18 mouse cellular contexts compared by ENCODE assay signal in the genomic region with DNA sequence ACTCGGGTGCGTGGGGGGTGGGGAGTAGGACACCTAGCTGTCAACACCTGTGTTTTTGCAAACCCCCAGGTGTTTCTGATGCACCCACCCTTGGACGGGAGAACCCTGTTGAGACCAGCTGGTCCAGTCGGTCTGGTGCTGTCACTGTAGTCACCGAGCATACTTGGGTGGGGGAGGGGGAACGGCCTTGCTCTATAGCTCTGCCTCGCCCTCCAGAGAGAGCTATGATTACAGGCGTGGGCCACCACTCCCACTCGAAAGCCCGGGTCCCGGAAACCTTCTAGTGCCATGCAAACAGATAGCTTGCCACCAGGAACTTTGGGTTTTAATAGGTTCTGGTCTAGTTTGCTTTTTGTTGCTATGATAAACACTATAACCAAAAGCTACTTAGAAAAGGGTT. TPM values are rescaled to one million over a fixed set of nuclear protein-coding genes. Genes with fewer than 3 reads are reported as not detected.
DNase-seq lines count a peak whose midpoint lies in the region; ATAC-seq and TF ChIP-seq lines count a peak whose summit lies in the region.
"Had no signal": no experiment of that assay in that cellular context is flagged by ENCODE, and none has a peak within 500 bp of the region (broad histone marks: within the 10 kb centered on the region; RNA-seq: fewer than 3 reads in every experiment).

No protein-coding gene starts in this region.

- no peak for DNase-seq in embryonic facial prominence, embryonic 11.5 days (ENCODE audit: low spot score)
- DNase-seq in embryonic facial prominence, embryonic 10.5 days (ENCODE audit: low spot score): no peak
- peak; percentile 28 for DNase-seq in R1 (ENCODE audit: low read depth, low spot score)
- DNase-seq in lung, adult 2 months: peak; percentile 22
- no peak for DNase-seq in cerebellum, postnatal 25 days
- DNase-seq in thymus, adult 18-20 months: no peak
- DNase-seq: cerebellum, adult 9-11 months; gastrocnemius, postnatal 25 days; kidney, adult 9 months; layer of hippocampus, postnatal 36 days; spleen, adult 18-20 months had no signal

- H3K27me3 ChIP-seq in embryonic facial prominence, embryonic 11.5 days (ENCODE audit: control insufficient read depth, insufficient read depth, low read length): no peaks in the 10 kb centered on the region
- H3K27me3 ChIP-seq in embryonic facial prominence, embryonic 10.5 days (replicated peaks; ENCODE audit: low read depth, poor library complexity, severe bottlenecking): peaks cover 18% of the 10 kb centered on the region
- H3K27me3 ChIP-seq in stomach, embryonic 14.5 days (ENCODE audit: control insufficient read depth, insufficient read depth, low read length): no peaks in the 10 kb centered on the region
- 0 out of 2 replicates have a peak, but pooled peaks cover 10% of the 10 kb centered on the region for H3K27me3 ChIP-seq in midbrain, embryonic 15.5 days (replicated peaks)
- H3K27me3 ChIP-seq: CH12.LX, Patski had no signal

- no peaks in the 10 kb centered on the region for H3K4me1 ChIP-seq in embryonic facial prominence, embryonic 11.5 days (ENCODE audit: control insufficient read depth, insufficient read depth, low read length)
- peaks cover 12% of the 10 kb centered on the region for H3K4me1 ChIP-seq in embryonic facial prominence, embryonic 10.5 days
- H3K4me1 ChIP-seq in lung, adult 2 months (ENCODE audit: control insufficient read depth, insufficient read depth, low read length): peaks cover 3% of the 10 kb centered on the region
- H3K4me1 ChIP-seq in stomach, embryonic 14.5 days (ENCODE audit: control insufficient read depth, insufficient read depth, low read length): peaks cover 5% of the 10 kb centered on the region; the same call in 1 of the 2 replicates
- H3K4me1 ChIP-seq in midbrain, embryonic 15.5 days: peaks cover 7% of the 10 kb centered on the region

- no peak overlapping the region for H3K27ac ChIP-seq in embryonic facial prominence, embryonic 11.5 days (replicated peaks; ENCODE audit: low read depth, low read length)
- no peak overlapping the region for H3K27ac ChIP-seq in embryonic facial prominence, embryonic 10.5 days (replicated peaks)
- H3K27ac ChIP-seq in stomach, embryonic 14.5 days (ENCODE audit: low read length): no peak overlapping the region
- no peak overlapping the region for H3K27ac ChIP-seq in midbrain, embryonic 15.5 days

- TF ChIP-seq CTCF in lung, adult 2 months (IDR thresholded peaks at IDR 0.05; ENCODE audit: insufficient read depth, low read length): no peak

- 82% methylated on average over 11 of the region's 11 CpGs for WGBS in embryonic facial prominence, embryonic 11.5 days
- WGBS in embryonic facial prominence, embryonic 10.5 days: 79% methylated on average over 11 of the region's 11 CpGs
- WGBS in lung, adult 2 months: 70% methylated on average over 11 of the region's 11 CpGs
- WGBS in stomach, embryonic 14.5 days: 78% methylated on average over 11 of the region's 11 CpGs
- 92% methylated on average over 11 of the region's 11 CpGs for WGBS in midbrain, embryonic 15.5 days

- H3K9ac ChIP-seq in embryonic facial prominence, embryonic 11.5 days (replicated peaks; ENCODE audit: low read length): no peak overlapping the region
- H3K9ac ChIP-seq in stomach, embryonic 14.5 days (replicated peaks; ENCODE audit: low read depth, low read length): no peak overlapping the region
- H3K9ac ChIP-seq in midbrain, embryonic 15.5 days: no peak overlapping the region
- H3K9ac ChIP-seq: liver, embryonic 15.5 days had no signal

- H3K4me3 ChIP-seq in embryonic facial prominence, embryonic 11.5 days (ENCODE audit: low read depth, low read length): no peak overlapping the region
- H3K4me3 ChIP-seq in embryonic facial prominence, embryonic 10.5 days: no peak overlapping the region
- no peak overlapping the region for H3K4me3 ChIP-seq in lung, adult 2 months (replicated peaks; ENCODE audit: extremely low read depth, low read depth, low read length)
- H3K4me3 ChIP-seq in stomach, embryonic 14.5 days (ENCODE audit: low read depth, low read length): no peak overlapping the region
- no peak overlapping the region for H3K4me3 ChIP-seq in midbrain, embryonic 15.5 days
- H3K4me3 ChIP-seq: liver, embryonic 15.5 days had no signal

- TF ChIP-seq POLR2A in lung, adult 2 months (IDR thresholded peaks at IDR 0.05; ENCODE audit: borderline replicate concordance, extremely low read depth, low read depth, low read length): no peak

- ATAC-seq in embryonic facial prominence, embryonic 11.5 days (replicated peaks; ENCODE audit: insufficient number of reproducible peaks, low FRiP score, low TSS enrichment, low read depth): 0 out of 2 replicates have a peak, but pooled peaks have one; percentile 8
- 0 out of 2 replicates have a peak, but pooled peaks have one; percentile 35 for ATAC-seq in stomach, embryonic 14.5 days (ENCODE audit: insufficient number of reproducible peaks, insufficient read depth, low FRiP score, low read depth)
- ATAC-seq in midbrain, embryonic 15.5 days (replicated peaks): no peak
- ATAC-seq: hindbrain, embryonic 16.5 days; Patski had no signal

- no peak overlapping the region for H3K4me2 ChIP-seq in embryonic facial prominence, embryonic 11.5 days (ENCODE audit: low read depth, low read length)
- no peak overlapping the region for H3K4me2 ChIP-seq in stomach, embryonic 14.5 days (replicated peaks; ENCODE audit: low read depth, low read length)
- no peak overlapping the region for H3K4me2 ChIP-seq in midbrain, embryonic 15.5 days
- H3K4me2 ChIP-seq: heart, embryonic 11.5 days had no signal

- H3K9me3 ChIP-seq in embryonic facial prominence, embryonic 11.5 days (replicated peaks; ENCODE audit: control insufficient read depth, low read length): no peaks in the 10 kb centered on the region
- no peaks in the 10 kb centered on the region for H3K9me3 ChIP-seq in embryonic facial prominence, embryonic 10.5 days
- H3K9me3 ChIP-seq in stomach, embryonic 14.5 days (ENCODE audit: control insufficient read depth, low read depth, low read length): no peaks in the 10 kb centered on the region
- H3K9me3 ChIP-seq in midbrain, embryonic 15.5 days: no peaks in the 10 kb centered on the region
- H3K9me3 ChIP-seq: liver, embryonic 15.5 days had no signal

- H3K36me3 ChIP-seq in embryonic facial prominence, embryonic 11.5 days (replicated peaks; ENCODE audit: control insufficient read depth, insufficient read depth, low read depth, low read length): no peaks in the 10 kb centered on the region
- 0 out of 2 replicates have a peak, but pooled peaks cover 3% of the 10 kb centered on the region for H3K36me3 ChIP-seq in embryonic facial prominence, embryonic 10.5 days (replicated peaks)
- no peaks in the 10 kb centered on the region for H3K36me3 ChIP-seq in stomach, embryonic 14.5 days (ENCODE audit: control insufficient read depth, insufficient read depth, low read length)
- no peaks in the 10 kb centered on the region for H3K36me3 ChIP-seq in midbrain, embryonic 15.5 days (replicated peaks)
- H3K36me3 ChIP-seq: liver, embryonic 15.5 days had no signal

RNA-seq across cellular contexts. Expression of gene Acbd3, which starts 36.3 kb away (rescaled TPM):
- 19.1 and 20.3 TPM in 2 replicates for polyA plus RNA-seq in embryonic facial prominence, embryonic 11.5 days (2014; fragmentation: Nextera tagmentation; extraction: Ambion mirVana)
- polyA plus RNA-seq in embryonic facial prominence, embryonic 10.5 days (2016; fragmentation: Nextera tagmentation; extraction: Ambion mirVana): 16.6 and 18.5 TPM in 2 replicates
- 12.2 and 15.0 TPM in 2 replicates for polyA plus RNA-seq in lung, adult 2 months (2012; rRNA removed)
- polyA plus RNA-seq in stomach, embryonic 14.5 days (2014; fragmentation: Nextera tagmentation; extraction: Ambion mirVana): 29.4 and 29.6 TPM in 2 replicates
- polyA plus RNA-seq in midbrain, embryonic 15.5 days (2015; fragmentation: Nextera tagmentation; extraction: Ambion mirVana): 23.9 and 25.8 TPM in 2 replicates

RNA-seq across cellular contexts. Expression of gene H3f3a, which starts 51.6 kb away (rescaled TPM):
- polyA plus RNA-seq in embryonic facial prominence, embryonic 11.5 days (2014; fragmentation: Nextera tagmentation; extraction: Ambion mirVana): 3,882 and 3,910 TPM in 2 replicates
- polyA plus RNA-seq in embryonic facial prominence, embryonic 10.5 days (2016; fragmentation: Nextera tagmentation; extraction: Ambion mirVana): 2,636 and 2,772 TPM in 2 replicates
- polyA plus RNA-seq in lung, adult 2 months (2012; rRNA removed): 282 and 339 TPM in 2 replicates
- polyA plus RNA-seq in stomach, embryonic 14.5 days (2014; fragmentation: Nextera tagmentation; extraction: Ambion mirVana): 2,483 and 2,506 TPM in 2 replicates
- 3,070 and 3,123 TPM in 2 replicates for polyA plus RNA-seq in midbrain, embryonic 15.5 days (2015; fragmentation: Nextera tagmentation; extraction: Ambion mirVana)

Comparison
In these comparisons a context has a peak if more than half of its experiments do, and no peak if none do; other contexts are left out.
1. DNase-seq: peak in R1 (single experiment) and lung, adult 2 months (single experiment); none in embryonic facial prominence, embryonic 11.5 days (single experiment), embryonic facial prominence, embryonic 10.5 days (single experiment), cerebellum, postnatal 25 days (0 of 2) and thymus, adult 18-20 months (0 of 2).